Mouse (Mus musculus) testis, postnatal 14 days (tissue): ENCODE measurements at regions not wholly inside any gene's neighbourhood (a gene's known extent, or its start where the extent isn't known, plus 50 kb on each side); places are given as distances from the start of the nearest gene placed in this dataset.

Experiments
- DNase-seq: peaks from one replicate; pipeline ENCODE4 v3.0.0; 2021; ENCODE audit warnings: low spot score

- DNase-seq: no peak
These were observed 142.8 kb upstream of the Jade1 start for GRCm38 (mm10) chr3:41412698-41413097.

DNA sequence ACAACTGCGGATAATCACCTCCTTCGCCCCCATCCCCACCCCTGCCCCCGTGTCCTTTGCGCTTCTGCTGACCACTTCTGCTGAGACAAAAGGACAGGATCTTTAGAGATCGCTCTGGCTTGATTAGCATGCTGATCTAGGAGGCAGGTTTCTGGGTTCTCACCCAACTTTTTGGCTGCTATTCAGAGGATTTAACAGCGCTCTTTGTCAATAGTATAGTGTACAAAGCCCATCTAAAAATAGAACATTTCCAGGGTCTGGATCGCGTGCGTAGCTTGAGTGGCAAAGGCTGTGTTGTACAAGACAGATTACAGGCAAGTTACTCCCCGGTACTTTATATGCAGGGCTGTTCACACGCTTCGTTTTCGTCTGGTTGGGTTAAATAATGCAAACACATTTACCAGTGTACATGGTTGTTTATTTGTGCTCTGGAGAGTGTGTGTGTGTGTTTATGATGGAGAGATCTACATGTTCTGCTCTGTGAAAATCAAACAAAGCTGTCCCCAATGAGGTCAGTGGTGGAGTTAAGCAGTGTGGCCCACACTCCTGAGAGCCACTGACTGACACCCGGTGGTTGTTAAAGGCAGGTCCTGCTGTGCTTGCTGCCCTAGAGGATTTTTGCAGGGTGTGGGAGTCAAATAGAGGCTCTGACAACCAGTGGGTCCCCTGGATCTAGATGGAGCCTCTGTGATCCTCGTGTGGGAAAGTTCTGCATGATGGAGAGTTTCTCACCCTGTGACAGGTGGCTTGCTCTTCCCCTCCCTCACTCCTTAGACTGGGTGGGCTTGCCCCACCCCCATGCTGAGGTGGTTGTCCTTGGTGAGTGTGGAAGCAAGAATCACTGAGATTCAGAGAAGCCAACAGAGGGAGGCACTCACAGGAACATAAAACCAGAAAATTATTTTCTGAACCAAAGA lies 146.5 kb upstream of the Jade1 start:
- no peak for DNase-seq

DNA sequence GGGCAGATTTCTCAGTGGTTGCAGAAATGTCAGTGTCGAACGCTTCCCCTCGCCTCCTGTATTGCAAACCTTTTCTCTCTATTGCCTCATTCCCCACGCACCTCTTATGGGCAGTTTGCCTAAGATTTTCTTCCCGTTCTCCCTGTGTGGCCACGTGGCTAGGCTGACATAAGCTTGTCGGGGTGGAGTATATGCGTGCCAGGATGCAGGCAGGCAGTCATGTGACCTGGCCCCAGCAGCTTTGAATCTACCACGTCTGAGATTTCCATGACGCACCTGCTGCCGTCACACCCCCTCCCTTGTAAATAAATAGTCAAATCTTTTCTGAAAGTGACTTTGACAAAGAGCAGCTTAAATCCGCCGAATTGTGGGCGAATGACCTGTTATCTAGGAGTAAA lies 147.1 kb upstream of the Jade1 start:
- peak; percentile 12 for DNase-seq

- no peak for DNase-seq
These were observed 147.5 kb upstream of the Jade1 start for GRCm38 (mm10) chr3:41407988-41408387.

GRCm38 (mm10) chr3:41407520-41407919 lies 148.0 kb upstream of the Jade1 start:
- DNase-seq: no peak

GRCm38 (mm10) chr3:41401881-41402280 lies 153.7 kb upstream of the Jade1 start:
- no peak for DNase-seq

DNA sequence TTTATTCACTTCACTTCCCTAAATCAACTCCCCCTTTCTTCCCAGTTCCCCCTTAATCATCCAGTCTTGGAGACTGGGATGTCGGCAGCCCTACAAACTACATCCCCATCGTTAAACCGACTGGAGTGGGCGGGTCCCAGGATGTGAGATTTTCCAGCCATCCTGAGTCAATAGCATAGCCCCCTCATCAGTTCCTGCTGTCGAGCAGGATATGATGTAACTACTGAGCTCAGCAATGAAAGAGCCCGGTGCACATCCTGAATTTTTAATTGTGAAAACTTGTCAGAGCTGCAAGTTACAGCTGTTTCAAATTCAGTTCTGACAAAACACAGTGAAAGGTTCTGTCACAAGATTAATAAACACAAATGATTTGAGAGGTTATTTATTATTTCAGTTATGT lies 165.7 kb upstream of the Jade1 start:
- DNase-seq: no peak

DNA sequence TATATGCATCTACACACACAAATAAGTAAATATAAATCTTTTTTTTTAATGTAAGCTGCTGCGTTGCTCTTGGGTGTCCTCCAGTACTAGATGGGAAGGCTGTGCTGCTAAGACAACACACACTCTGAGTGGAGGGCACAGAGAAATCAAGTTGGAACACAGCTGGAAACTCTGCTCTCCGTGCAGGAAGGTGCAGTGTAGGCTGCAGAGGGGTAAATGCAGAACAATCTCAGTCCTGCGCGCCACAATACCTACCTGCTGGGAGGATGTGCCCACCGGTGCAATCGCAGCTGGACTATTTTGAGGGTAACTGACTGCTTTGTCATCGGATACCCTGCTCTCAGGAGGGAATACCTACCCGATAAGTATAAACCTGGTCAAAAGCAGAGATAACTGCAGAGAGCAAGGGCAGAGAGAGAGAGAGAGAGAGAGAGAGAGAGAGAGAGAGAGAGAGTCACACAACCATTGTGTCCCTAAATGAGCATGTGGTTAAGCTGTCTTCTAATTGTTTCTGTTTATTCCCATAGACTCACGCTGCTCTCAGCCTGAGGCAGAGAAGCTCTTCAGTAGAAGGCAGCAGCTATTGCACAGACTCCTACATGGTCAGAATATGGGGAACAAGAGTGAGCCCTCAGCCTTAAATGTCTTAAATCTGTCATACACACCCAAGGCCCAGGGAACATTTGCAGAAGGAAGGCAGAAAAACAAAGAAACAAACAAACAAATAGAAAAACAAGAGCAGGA lies 167.9 kb upstream of the Jade1 start:
- DNase-seq: no peak

DNA sequence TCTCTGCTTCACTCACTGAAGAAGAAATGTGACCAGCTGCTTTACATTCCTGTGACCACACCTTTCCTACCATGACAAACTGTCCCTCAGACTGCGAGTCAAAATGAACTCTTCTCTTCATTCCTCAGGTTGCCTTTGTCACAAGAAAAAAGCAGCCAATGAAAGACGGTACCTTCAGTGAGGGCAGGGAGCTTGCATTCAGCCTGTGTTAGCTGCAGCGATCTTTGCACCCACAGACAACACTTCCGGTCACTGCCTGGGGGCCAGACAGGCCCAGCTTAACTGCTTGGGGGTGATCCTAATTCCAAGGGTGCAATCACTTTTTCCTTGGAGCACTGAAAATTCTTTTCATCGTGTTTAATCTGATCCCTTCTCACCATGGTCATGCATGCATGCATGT lies 169.2 kb upstream of the Jade1 start:
- DNase-seq: no peak

GRCm38 (mm10) chr3:41384410-41384809 lies 171.1 kb upstream of the Jade1 start:
- no peak for DNase-seq

GRCm38 (mm10) chr3:41378576-41378975 lies 177.0 kb upstream of the Jade1 start:
- no peak for DNase-seq

DNA sequence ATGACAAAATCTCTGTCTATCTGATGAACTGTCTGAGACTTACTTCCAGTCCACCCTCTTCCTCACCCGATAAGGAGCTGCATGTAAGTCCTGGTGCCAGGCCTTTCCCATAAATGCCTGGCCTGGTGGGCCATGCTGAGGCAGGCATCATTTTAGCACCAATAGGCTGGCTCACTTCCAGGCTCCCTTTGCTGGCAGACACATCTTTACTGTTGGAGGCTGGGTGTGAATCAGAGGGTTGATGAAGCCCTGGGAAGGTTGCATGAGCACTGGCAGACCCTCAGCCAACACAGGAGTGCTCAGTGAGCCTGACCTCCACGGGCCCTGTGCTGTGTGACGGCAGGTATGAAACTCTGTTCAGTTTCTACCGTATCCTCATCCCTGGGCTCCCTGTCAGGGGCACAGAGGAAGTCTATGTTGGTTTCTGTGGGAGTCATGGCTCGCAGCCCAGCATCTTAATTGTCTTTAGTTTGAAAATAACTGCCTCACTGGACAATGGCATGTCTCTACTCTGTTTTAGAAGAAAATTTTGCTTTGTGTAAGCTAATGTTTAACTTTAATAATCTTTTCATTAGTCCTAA lies 177.6 kb upstream of the Jade1 start:
- DNase-seq: no peak

- DNase-seq: no peak
These were observed 178.5 kb upstream of the Jade1 start for GRCm38 (mm10) chr3:41376848-41377582.

- no peak for DNase-seq
These were observed 180.2 kb upstream of the Jade1 start for GRCm38 (mm10) chr3:41375230-41375930.

- DNase-seq: no peak
These were observed 182.3 kb upstream of the Jade1 start for GRCm38 (mm10) chr3:41373198-41373597.

DNA sequence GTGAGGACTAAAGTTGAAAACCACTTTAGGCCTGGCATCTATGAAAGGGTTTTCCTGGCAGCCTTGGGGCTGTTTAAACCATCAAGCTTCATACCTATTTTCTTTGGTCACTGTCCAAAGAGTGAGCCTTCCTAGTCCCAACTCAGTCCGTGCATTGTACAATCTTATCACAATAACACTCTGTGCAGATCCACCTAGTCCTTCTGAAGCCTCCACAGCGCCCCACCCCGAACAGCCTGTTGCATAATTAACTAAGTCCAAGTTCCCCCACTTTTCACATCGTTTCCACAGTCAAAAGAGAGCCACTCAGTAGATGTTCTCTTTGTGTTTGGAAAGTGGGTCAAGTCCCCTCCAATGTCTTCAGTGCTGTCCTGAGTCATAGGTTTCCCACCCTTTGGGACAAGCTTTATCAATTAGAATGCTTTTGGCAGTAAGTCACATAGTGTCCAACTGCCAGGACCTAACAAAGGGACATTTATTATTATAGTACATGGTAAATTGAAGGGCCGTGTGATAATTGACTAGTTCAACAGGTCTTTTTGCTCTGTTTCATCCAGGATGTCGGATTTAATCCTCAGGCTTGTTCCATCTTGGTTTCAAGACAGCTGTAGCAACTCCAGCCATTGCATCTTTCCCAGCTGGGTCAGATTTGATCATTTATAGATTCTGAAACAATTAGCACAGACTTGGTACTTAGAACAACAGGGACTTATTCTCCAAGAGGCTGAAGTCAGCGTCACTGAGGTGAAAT lies 187.0 kb upstream of the Jade1 start:
- DNase-seq: no peak

- no peak for DNase-seq
These were observed 188.8 kb upstream of the Jade1 start for GRCm38 (mm10) chr3:41366764-41367163.

- no peak for DNase-seq
These were observed 189.3 kb upstream of the Jade1 start for GRCm38 (mm10) chr3:41366264-41366663.

GRCm38 (mm10) chr3:41365145-41365830 lies 190.2 kb upstream of the Jade1 start:
- no peak for DNase-seq

DNA sequence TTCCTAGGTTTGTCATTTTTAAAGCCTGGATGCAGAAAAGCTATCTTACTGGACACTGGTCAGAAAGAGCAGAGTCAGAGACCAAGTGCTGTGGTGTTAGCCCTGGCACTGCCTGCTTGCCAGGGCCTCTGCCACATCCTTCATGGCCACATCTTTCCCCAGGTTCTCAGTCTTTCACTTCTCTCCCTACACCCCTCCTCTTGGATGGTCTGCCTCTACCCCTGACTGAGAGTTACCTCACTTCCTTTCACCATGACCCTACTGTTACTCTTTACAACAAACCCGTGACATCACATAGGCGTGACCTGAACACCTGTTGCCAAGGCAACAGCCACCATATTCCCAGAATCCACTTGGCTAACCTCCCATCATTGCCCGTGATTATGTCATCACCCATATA lies 191.6 kb upstream of the Jade1 start:
- DNase-seq: no peak
